Mouse (Mus musculus) erythroblast, embryonic 14.5 days (primary cell): Measurements from ENCODE around the gene Aifm1.

ENCODE experiments used
- GATA1 ChIP-seq: IDR thresholded peaks from 2 replicates; pipeline ENCODE4 v1.6.1; 2012; ENCODE audit warnings: low read length, inconsistent platforms, mixed read lengths
- TAL1 ChIP-seq: IDR thresholded peaks from 3 replicates; pipeline ENCODE4 v1.6.1; 2012; ENCODE audit warnings: low read length, inconsistent platforms, mixed read lengths

DNA sequence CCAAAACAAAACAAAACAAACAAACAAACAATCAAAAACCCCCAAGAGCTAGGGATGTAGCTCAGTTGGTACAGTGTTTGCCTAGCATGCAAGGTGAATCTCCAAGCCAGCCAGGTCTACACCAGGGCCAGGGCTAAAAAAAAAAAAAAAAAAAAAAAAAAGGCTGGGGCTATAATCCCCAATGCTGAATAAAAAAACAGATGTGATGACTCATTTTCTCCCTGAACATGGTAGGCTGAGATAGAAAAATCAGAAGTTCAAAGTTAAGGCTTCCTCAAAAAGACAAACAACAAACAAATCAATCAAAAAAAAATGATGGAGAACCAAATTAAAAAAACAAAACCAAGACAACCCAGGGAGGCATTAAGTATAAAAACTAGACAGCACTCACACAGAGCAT lies 84.3 kb downstream of the Aifm1 start:
- TF ChIP-seq GATA1: no peak
- no peak for TF ChIP-seq TAL1
